Mouse (Mus musculus) liver, embryonic 16.5 days (tissue): ENCODE data around the gene Eif4g2. TPM values are rescaled to one million over a fixed set of nuclear protein-coding genes. Genes with fewer than 3 reads are reported as not detected.

Source experiments
- ATAC-seq: fragments of 200-750 bp; cut with Nextera tagmentation; 2 replicates; pipeline ENCODE4 v1.8.0; 2017; ENCODE audit warnings: low read depth, mild to moderate bottlenecking, moderate number of reproducible peaks, moderate library complexity
- H3K27ac ChIP-seq: fragments of 300-500 bp; sonication (generic); 2 replicates; pipeline ENCODE4 v1.5.1; 2014; ENCODE audit warnings: mild to moderate bottlenecking, low read length
- H3K27me3 ChIP-seq: fragments of 300-500 bp; sonication (generic); 2 replicates; pipeline ENCODE4 v1.6.1; 2014; ENCODE audit warnings: low read depth, low read length, mixed read lengths; ENCODE audit not compliant: control insufficient read depth, insufficient read depth
- H3K36me3 ChIP-seq: fragments of 300-500 bp; sonication (generic); 2 replicates; pipeline ENCODE4 v1.6.1; 2014; ENCODE audit warnings: mild to moderate bottlenecking; ENCODE audit not compliant: control insufficient read depth, insufficient read depth
- H3K4me1 ChIP-seq: fragments of 300-500 bp; sonication (generic); 2 replicates; pipeline ENCODE4 v1.6.1; 2014; ENCODE audit warnings: low read depth, low read length, mixed read lengths; ENCODE audit not compliant: control insufficient read depth
- H3K4me2 ChIP-seq: fragments of 300-500 bp; sonication (generic); 2 replicates; pipeline ENCODE4 v1.6.1; 2014; ENCODE audit warnings: low read depth, low read length, mixed read lengths
- H3K4me3 ChIP-seq: fragments of 300-500 bp; sonication (generic); 2 replicates; pipeline ENCODE4 v1.5.1; 2014; ENCODE audit warnings: low read depth, mild to moderate bottlenecking, low read length
- H3K9ac ChIP-seq: fragments of 300-500 bp; sonication (generic); 2 replicates; pipeline ENCODE4 v1.6.1; 2014; ENCODE audit warnings: low read depth, low read length
- H3K9me3 ChIP-seq: fragments of 300-500 bp; sonication (generic); replicated peaks from 2 replicates; pipeline ENCODE4 v1.6.1; 2016; ENCODE audit warnings: low read length; ENCODE audit not compliant: control insufficient read depth
- WGBS: fragments of 180-500 bp; shearing (Covaris S2); extraction: QIAGEN DNeasy Blood & Tissue Kit; methylation state at CpG from one replicate; pipeline ENCODE4 v1.1.7; 2014; ENCODE audit not compliant: insufficient replicate concordance; 5-methylcytosine and 5-hydroxymethylcytosine counted together
- polyA plus RNA-seq: library from polyadenylated mRNA; unstranded; fragments of >200 nt; fragmentation: Nextera tagmentation; extraction: Ambion mirVana; gene quantifications from 2 replicates; pipeline ENCODE4 v1.2.1, GENCODE M21; 2015

Gene Eif4g2
- polyA plus RNA-seq, 1 experiment from 2014 or later = 350 TPM

DNA sequence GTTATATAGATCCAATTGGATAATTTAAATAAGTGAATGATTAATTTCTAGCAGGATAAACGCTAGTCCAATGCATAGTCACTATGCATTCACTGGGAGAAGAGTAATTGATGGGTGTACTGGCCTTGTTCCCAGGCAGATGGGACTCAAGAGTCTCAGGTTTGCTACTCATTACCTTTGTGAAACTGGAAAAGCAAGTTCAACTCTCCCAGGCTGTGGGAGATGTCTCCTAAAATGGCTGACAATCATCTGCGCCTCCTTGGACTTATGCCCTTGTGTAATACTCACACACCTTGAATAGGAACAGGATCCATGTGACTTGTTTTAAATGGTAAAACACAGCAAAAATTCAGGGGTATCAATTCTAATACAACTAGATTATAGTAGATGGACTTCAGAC lies 26.3 kb upstream of the Eif4g2 start:
- Histone ChIP-seq H3K9me3 (no peaks in the 10 kb centered on the region), H3K27ac (no peak overlapping the region), H3K4me1 (no peaks in the 10 kb centered on the region), H3K4me2 (no peak overlapping the region), H3K36me3 (no peaks in the 10 kb centered on the region), H3K9ac (no peak overlapping the region), H3K27me3 (no peaks in the 10 kb centered on the region), H3K4me3 (no peak overlapping the region)
- no peak for ATAC-seq
- WGBS = 82% methylated on average over 2 of the region's 2 CpGs

DNA sequence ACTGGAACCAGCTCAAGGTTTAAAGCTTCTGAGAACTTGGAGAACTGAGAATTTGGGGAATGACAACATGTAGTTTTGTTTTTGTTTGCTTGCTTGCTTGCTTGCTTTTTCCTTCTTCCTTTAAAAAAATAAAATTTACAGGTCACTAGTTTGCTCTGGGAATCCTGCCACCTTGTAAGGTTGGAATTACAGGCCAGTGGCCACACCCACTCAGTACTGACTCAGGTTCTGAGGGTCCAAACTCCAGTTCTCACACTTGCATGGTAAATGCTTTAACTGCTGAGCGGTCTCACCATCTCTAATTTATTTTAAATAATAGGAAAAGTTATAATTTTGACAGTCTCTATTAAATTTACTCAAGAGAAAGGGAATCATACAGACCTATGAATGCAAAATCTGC lies 15.4 kb upstream of the Eif4g2 start:
- 73% methylated on average over 1 of the region's 1 CpGs for WGBS
- no peak overlapping the region for H3K9ac ChIP-seq

DNA sequence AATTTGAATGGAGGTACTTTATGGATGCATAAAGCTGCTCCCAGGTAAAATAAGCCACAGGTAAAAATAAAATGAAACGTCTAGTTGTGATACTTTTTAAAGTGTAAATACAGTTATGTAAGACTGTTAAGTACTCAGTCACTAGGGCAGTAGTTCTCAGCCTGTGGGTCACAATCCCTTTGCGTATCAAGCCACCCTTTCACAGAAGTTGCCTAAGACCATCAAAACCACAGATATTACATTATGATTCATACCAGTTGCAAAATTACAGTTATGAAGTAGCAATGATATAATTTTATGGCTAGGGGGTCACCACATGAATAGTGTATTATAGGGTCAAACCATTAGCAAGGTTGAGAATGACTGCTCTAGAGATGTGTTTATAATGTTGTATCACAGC lies 12.3 kb upstream of the Eif4g2 start:
- ATAC-seq = no peak
- no peaks in the 10 kb centered on the region for H3K27me3 ChIP-seq
- no peak overlapping the region for H3K9ac ChIP-seq
- 58% methylated on average over 2 of the region's 2 CpGs for WGBS
- no peaks in the 10 kb centered on the region for H3K36me3 ChIP-seq
- no peaks in the 10 kb centered on the region for H3K4me1 ChIP-seq
- H3K9me3 ChIP-seq = no peaks in the 10 kb centered on the region
- H3K27ac ChIP-seq = no peak overlapping the region
- H3K4me2 ChIP-seq = no peak overlapping the region
- H3K4me3 ChIP-seq = no peak overlapping the region

More for the DNA sequence above, 15.4 kb upstream of the Eif4g2 start:
- Histone ChIP-seq H3K27ac (no peak overlapping the region), H3K4me3 (no peak overlapping the region), H3K36me3 (no peaks in the 10 kb centered on the region), H3K27me3 (no peaks in the 10 kb centered on the region), H3K9me3 (no peaks in the 10 kb centered on the region), H3K4me1 (no peaks in the 10 kb centered on the region), H3K4me2 (no peak overlapping the region)
- no peak for ATAC-seq

DNA sequence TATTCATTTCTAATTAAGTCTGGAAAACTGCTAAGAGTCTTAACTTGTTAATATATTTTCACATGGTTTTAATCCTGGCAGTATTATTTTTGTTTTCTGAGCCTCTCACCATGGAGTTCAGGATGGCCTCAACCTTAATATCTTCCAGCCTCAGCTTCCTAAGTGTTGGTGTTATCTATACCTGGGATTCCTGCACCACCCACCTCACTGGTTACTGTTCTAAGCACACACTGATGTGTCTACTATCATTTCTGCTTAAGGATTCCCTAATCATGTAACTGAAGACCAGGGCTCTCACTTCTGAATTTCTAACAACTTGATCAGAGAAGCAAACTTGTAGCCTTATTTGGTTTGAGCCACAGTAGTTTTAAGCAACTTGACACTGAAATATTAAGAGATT lies 2.3 kb upstream of the Eif4g2 start:
- Histone ChIP-seq H3K4me2 (peak overlapping the region; percentile 40; the same call in 1 of the 2 replicates), H3K27ac (peak overlapping the region; percentile 64)
- peak; percentile 9; the same call in 1 of the 2 replicates for ATAC-seq

DNA sequence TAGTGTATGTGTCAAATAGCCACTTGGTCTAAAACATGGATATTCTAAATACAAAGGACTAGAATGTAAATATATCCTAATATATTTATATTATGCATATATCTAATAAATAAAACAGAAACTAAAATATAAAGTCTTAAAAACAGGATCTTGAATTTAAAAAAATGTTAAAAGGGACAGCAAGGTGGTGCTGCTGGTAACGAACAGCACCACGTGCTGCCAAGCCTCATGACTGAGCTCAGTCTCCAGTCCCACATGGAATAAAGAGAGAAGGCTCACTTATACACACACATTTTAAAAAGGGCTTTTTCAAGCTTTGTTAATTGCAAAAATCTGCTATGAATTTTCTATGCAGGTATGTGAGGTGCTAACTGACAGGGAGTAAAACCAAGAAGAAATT lies 1.6 kb upstream of the Eif4g2 start:
- Histone ChIP-seq H3K9ac (no peak overlapping the region), H3K27me3 (no peaks in the 10 kb centered on the region), H3K4me1 (peaks cover 29% of the 10 kb centered on the region), H3K4me3 (no peak overlapping the region), H3K9me3 (no peaks in the 10 kb centered on the region), H3K4me2 (peak overlapping the region; percentile 42; the same call in 1 of the 2 replicates), H3K27ac (peak overlapping the region; percentile 45), H3K36me3 (peaks cover 19% of the 10 kb centered on the region)
- ATAC-seq = no peak
- WGBS = 44% methylated on average over 2 of the region's 2 CpGs

More for the DNA sequence above, 2.3 kb upstream of the Eif4g2 start:
- H3K27me3 ChIP-seq = no peaks in the 10 kb centered on the region
- H3K9me3 ChIP-seq = no peaks in the 10 kb centered on the region
- H3K4me1 ChIP-seq = peaks cover 24% of the 10 kb centered on the region
- H3K9ac ChIP-seq = no peak overlapping the region
- no peak overlapping the region for H3K4me3 ChIP-seq
- H3K36me3 ChIP-seq = peaks cover 12% of the 10 kb centered on the region

DNA sequence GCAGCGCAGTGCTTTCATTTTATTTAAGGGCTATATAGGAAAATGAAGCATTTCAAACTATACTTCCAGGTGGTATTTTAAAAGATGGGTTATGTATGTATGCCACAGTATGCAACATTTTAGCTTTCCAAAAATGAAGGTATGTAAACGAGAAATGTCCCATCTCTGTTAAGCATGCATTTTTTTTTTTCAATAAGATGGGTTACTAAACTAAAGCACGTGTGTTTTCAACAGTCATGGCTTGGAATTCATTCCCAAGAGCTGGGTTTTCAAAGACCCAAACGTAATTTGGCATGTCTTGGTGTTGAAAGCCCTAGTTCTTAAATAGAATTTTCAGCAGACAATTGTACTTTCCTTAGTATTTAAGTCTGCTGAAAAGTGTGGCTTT lies 897 bp upstream of the Eif4g2 start:
- Histone ChIP-seq H3K9ac (peak overlapping the region; percentile 87), H3K4me3 (peak overlapping the region; percentile 100), H3K4me1 (peaks cover 29% of the 10 kb centered on the region), H3K9me3 (no peaks in the 10 kb centered on the region), H3K27ac (peak overlapping the region; percentile 99), H3K36me3 (peaks cover 27% of the 10 kb centered on the region), H3K27me3 (no peaks in the 10 kb centered on the region), H3K4me2 (peak overlapping the region; percentile 74)
- 8% methylated on average over 4 of the region's 4 CpGs for WGBS
- ATAC-seq = no peak

DNA sequence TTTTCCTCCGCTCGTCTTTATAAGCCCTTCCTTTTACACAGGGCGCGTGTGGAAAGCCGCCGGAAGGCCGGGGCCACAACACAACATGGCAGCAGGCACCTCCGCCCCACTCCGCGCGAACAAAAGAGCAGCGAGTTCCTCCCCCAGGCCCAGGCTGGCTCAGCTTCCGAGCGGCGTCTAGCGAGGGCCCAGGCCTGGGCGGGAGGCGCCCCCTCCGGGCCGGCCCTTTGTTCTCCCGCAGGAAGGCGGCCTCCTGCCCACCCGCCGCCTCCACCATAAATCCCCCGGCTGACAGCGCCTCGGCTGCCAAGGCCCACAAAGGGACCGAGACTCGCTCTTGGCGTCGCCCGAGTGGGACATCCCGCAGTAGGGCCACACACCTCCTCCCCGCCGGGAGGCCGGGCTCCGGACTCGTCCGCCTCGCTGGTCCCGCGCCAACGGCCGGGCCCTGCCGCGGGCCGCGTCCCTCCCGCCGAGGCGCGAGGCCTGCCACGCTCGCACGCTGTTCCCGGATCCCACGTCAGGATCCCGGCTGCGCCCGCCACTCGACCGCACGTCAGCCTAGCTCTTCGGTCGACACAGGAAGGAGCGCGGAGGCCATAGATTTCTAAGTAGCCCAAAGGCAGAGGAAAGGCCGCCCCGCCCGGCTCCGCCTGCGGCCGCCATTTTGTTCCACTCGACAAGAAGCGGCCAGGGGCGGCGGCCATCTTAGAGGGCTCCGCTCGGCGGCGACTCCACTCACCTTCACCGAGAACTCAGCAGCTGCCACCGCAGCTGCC lies 598 bp downstream of the Eif4g2 start:
- Histone ChIP-seq H3K9me3 (no peaks in the 10 kb centered on the region), H3K4me3 (peak overlapping the region; percentile 100), H3K4me1 (peaks cover 29% of the 10 kb centered on the region), H3K27me3 (no peaks in the 10 kb centered on the region), H3K36me3 (peaks cover 40% of the 10 kb centered on the region), H3K27ac (peak overlapping the region; percentile 98), H3K4me2 (peak overlapping the region; percentile 89), H3K9ac (peak overlapping the region; percentile 100)
- WGBS = under 1% methylated on average over 82 of the region's 83 CpGs
- peak; percentile 62 for ATAC-seq

DNA sequence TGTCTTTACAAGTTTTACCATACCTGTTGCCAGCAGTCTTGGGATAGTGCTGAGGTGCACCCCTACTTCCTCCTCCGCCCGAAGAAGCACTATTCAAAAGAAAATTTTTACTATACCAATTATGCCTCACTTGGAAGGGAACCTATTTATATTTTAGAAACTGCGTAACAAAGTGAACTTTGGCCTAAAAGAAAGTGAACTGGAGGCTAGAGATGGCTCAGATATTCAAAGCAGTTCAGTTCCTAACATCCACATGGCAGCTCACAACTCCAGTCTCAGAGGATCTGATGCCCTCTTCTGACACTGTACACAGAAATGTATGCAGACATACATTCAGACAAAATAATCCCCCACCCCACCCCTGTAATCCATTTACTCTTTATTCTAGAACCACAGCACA lies 2.0 kb downstream of the Eif4g2 start:
- peaks cover 28% of the 10 kb centered on the region for H3K4me1 ChIP-seq
- H3K9ac ChIP-seq = peak overlapping the region; percentile 100
- H3K4me2 ChIP-seq = peak overlapping the region; percentile 89
- H3K27ac ChIP-seq = peak overlapping the region; percentile 21; the same call in 1 of the 2 replicates
- H3K4me3 ChIP-seq = peak overlapping the region; percentile 100
- peaks cover 54% of the 10 kb centered on the region for H3K36me3 ChIP-seq
- H3K9me3 ChIP-seq = no peaks in the 10 kb centered on the region
- ATAC-seq = no peak
- WGBS = 82% methylated on average over 3 of the region's 3 CpGs
- no peaks in the 10 kb centered on the region for H3K27me3 ChIP-seq

DNA sequence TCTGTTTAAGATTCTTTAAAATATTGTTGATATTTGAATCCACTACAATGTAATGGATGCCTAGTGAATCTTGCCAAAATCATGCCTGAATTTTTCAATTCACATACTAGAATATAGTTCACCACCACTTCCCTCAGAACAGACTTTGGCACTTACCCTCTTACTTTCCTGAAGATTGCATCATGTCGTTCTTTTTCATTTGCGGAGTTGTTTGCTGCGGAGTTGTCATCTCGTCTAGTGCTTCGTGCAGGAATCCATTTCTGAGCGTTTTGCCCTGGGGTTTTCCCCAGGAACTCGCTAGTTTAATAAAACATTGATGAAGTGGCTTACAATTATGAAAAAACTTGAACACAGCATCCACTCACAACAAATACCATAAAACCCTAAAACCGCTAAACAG lies 2.8 kb downstream of the Eif4g2 start:
- Histone ChIP-seq H3K4me1 (peaks cover 21% of the 10 kb centered on the region), H3K4me3 (peak overlapping the region; percentile 100), H3K27ac (no peak overlapping the region), H3K9ac (no peak overlapping the region), H3K9me3 (no peaks in the 10 kb centered on the region), H3K36me3 (peaks cover 61% of the 10 kb centered on the region), H3K4me2 (peak overlapping the region; percentile 89), H3K27me3 (no peaks in the 10 kb centered on the region)
- 81% methylated on average over 8 of the region's 8 CpGs for WGBS
- ATAC-seq = no peak
